Mouse (Mus musculus) CH12.LX (cell line): ENCODE measurements around the gene Slc44a3. TPM values are rescaled to one million over a fixed set of nuclear protein-coding genes. Genes with fewer than 3 reads are reported as not detected.

Experiments
- DNase-seq: peaks from one replicate; pipeline ENCODE4 v3.0.0-alpha.2; 2013; ENCODE audit errors: extremely low read depth
- H3K27ac ChIP-seq: 2 replicates; pipeline ENCODE4 v1.5.1; 2012; ENCODE audit warnings: low read depth, mild to moderate bottlenecking, control low read depth, moderate library complexity; ENCODE audit not compliant: insufficient read depth
- H3K27me3 ChIP-seq: replicated peaks from 2 replicates; pipeline ENCODE3; 2012; ENCODE audit warnings: inconsistent platforms
- H3K36me3 ChIP-seq, 2 experiments: replicated peaks in 1 of 2; 2 replicates each; pipeline versions ENCODE3 to v1.6.1; 2012; ENCODE audit warnings: inconsistent platforms in 1 of 2, low read length in 1 of 2, mild to moderate bottlenecking in 1 of 2, mixed read lengths in 1 of 2, moderate library complexity in 1 of 2; ENCODE audit not compliant: control insufficient read depth in 1 of 2, insufficient read depth in 1 of 2
- H3K4me1 ChIP-seq, 2 experiments: 2 replicates each; pipeline ENCODE4 v1.6.1; 2012; ENCODE audit warnings: inconsistent platforms in 1 of 2, moderate library complexity in 1 of 2; ENCODE audit not compliant: insufficient read depth in 2 of 2, control insufficient read depth in 1 of 2
- H3K4me2 ChIP-seq: 2 replicates; pipeline ENCODE4 v1.6.1; 2012; ENCODE audit warnings: low read depth, mild to moderate bottlenecking, control low read depth; ENCODE audit not compliant: poor library complexity, insufficient read depth, severe bottlenecking
- H3K4me3 ChIP-seq, 3 experiments: fragments of 150-350 bp in 1 of 3; sonication (generic) in 1 of 3; replicated peaks in 1 of 3; 2 replicates each; pipeline versions ENCODE3 to v1.5.1; 2011 to 2012; ENCODE audit warnings: low read depth in 2 of 3, low read length in 2 of 3, mild to moderate bottlenecking in 2 of 3, moderate library complexity in 2 of 3, control low read depth in 1 of 3, improper control_type of control experiment in 1 of 3, inconsistent platforms in 1 of 3, mixed read lengths in 1 of 3; ENCODE audit not compliant: poor library complexity in 1 of 3
- H3K79me2 ChIP-seq: replicated peaks from 2 replicates; pipeline ENCODE4 v1.6.1; 2012; ENCODE audit warnings: mild to moderate bottlenecking, moderate library complexity; ENCODE audit not compliant: control insufficient read depth, poor library complexity, insufficient read depth, severe bottlenecking; ENCODE audit errors: extremely low read depth
- H3K9ac ChIP-seq: 2 replicates; pipeline ENCODE4 v1.6.1; 2012; ENCODE audit warnings: low read depth, mild to moderate bottlenecking, control low read depth, moderate library complexity; ENCODE audit not compliant: insufficient read depth
- H3K9me3 ChIP-seq: replicated peaks from 2 replicates; pipeline ENCODE3; 2012; ENCODE audit warnings: low read length, inconsistent platforms, mixed read lengths
- BHLHE40 ChIP-seq: IDR thresholded peaks from 2 replicates; pipeline ENCODE4 v1.6.1; 2011; ENCODE audit warnings: mild to moderate bottlenecking, low read depth, low read length, improper control_type of control experiment
- CHD1 ChIP-seq: IDR thresholded peaks from 2 replicates; pipeline ENCODE4 v1.6.1; 2012; ENCODE audit warnings: low read depth, low read length, improper control_type of control experiment, inconsistent platforms
- CTCF ChIP-seq, 2 experiments: IDR thresholded peaks in 1 of 2; conservative IDR thresholded peaks in 1 of 2; 2 replicates each; pipeline ENCODE4 v1.5.1; 2011 to 2012; ENCODE audit warnings: low read depth in 2 of 2, low read length in 2 of 2, improper control_type of control experiment in 1 of 2, inconsistent platforms in 1 of 2, mild to moderate bottlenecking in 1 of 2, moderate library complexity in 1 of 2
- E2F4 ChIP-seq: IDR thresholded peaks from 2 replicates; pipeline ENCODE4 v1.6.1; 2011; ENCODE audit warnings: low read depth, low read length, improper control_type of control experiment; ENCODE audit not compliant: insufficient replicate concordance
- ELF1 ChIP-seq: IDR thresholded peaks from 2 replicates; pipeline ENCODE4 v1.6.1; 2014; ENCODE audit warnings: low read depth, mild to moderate bottlenecking, inconsistent platforms, low read length, improper control_type of control experiment
- EP300 ChIP-seq: IDR thresholded peaks from 2 replicates; pipeline ENCODE4 v1.6.1; 2011; ENCODE audit warnings: low read length, improper control_type of control experiment
- HCFC1 ChIP-seq: IDR thresholded peaks from 2 replicates; pipeline ENCODE4 v1.6.1; 2012; ENCODE audit warnings: low read depth, mild to moderate bottlenecking, inconsistent platforms, low read length, improper control_type of control experiment
- IRF4 ChIP-seq: IDR thresholded peaks from 2 replicates; pipeline ENCODE4 v1.6.1; 2014; ENCODE audit warnings: low read depth, mild to moderate bottlenecking, inconsistent platforms, low read length, improper control_type of control experiment
- JUN ChIP-seq: IDR thresholded peaks from 2 replicates; pipeline ENCODE4 v1.6.1; 2011; ENCODE audit warnings: low read depth, mild to moderate bottlenecking, low read length, improper control_type of control experiment, moderate library complexity; ENCODE audit not compliant: insufficient read depth
- JUND ChIP-seq: conservative IDR thresholded peaks from 2 replicates; pipeline ENCODE4 v1.6.1; 2011; ENCODE audit warnings: low read depth, low read length, improper control_type of control experiment
- MAX ChIP-seq: IDR thresholded peaks from 2 replicates; pipeline ENCODE4 v1.6.1; 2011; ENCODE audit warnings: low read length, improper control_type of control experiment
- MAZ ChIP-seq: IDR thresholded peaks from 2 replicates; pipeline ENCODE4 v1.6.1; 2012; ENCODE audit warnings: low read depth, mild to moderate bottlenecking, inconsistent platforms, low read length, improper control_type of control experiment, moderate library complexity
- MEF2A ChIP-seq: IDR thresholded peaks from 2 replicates; pipeline ENCODE4 v1.6.1; 2014; ENCODE audit warnings: low read depth, mild to moderate bottlenecking, inconsistent platforms, low read length, improper control_type of control experiment, borderline replicate concordance
- NELFE ChIP-seq: IDR thresholded peaks from 2 replicates; pipeline ENCODE4 v1.6.1; 2011; ENCODE audit warnings: low read depth, low read length, improper control_type of control experiment
- NRF1 ChIP-seq: IDR thresholded peaks from 2 replicates; pipeline ENCODE4 v1.6.1; 2014; ENCODE audit warnings: low read depth, mild to moderate bottlenecking, inconsistent platforms, low read length, improper control_type of control experiment, moderate library complexity
- POLR2A ChIP-seq: IDR thresholded peaks from 2 replicates; pipeline ENCODE4 v1.6.1; 2011; ENCODE audit warnings: low read depth, mild to moderate bottlenecking, improper control_type of control experiment, low read length
- POLR2AphosphoS2 ChIP-seq: IDR thresholded peaks from 2 replicates; pipeline ENCODE4 v1.6.1; 2011; ENCODE audit warnings: low read depth, low read length, improper control_type of control experiment
- RAD21 ChIP-seq: IDR thresholded peaks from 2 replicates; pipeline ENCODE4 v1.6.1; 2011; ENCODE audit warnings: low read depth, mild to moderate bottlenecking, low read length, improper control_type of control experiment, moderate library complexity
- RCOR1 ChIP-seq: conservative IDR thresholded peaks from 2 replicates; pipeline ENCODE4 v1.6.1; 2012; ENCODE audit warnings: low read depth, mild to moderate bottlenecking, inconsistent platforms, low read length, improper control_type of control experiment
- SIN3A ChIP-seq: IDR thresholded peaks from 2 replicates; pipeline ENCODE4 v1.6.1; 2012; ENCODE audit warnings: low read length, improper control_type of control experiment, inconsistent platforms
- SMC3 ChIP-seq: IDR thresholded peaks from 2 replicates; pipeline ENCODE4 v1.6.1; 2011; ENCODE audit warnings: low read depth, low read length, improper control_type of control experiment
- TBP ChIP-seq: conservative IDR thresholded peaks from 2 replicates; pipeline ENCODE4 v1.6.1; 2011; ENCODE audit warnings: low read depth, low read length, improper control_type of control experiment
- UBTF ChIP-seq: IDR thresholded peaks from 2 replicates; pipeline ENCODE4 v1.6.1; 2012; ENCODE audit warnings: low read depth, mild to moderate bottlenecking, inconsistent platforms, low read length, improper control_type of control experiment, moderate library complexity
- USF2 ChIP-seq: conservative IDR thresholded peaks from 2 replicates; pipeline ENCODE4 v1.6.1; 2011; ENCODE audit warnings: low read depth, low read length, improper control_type of control experiment
- ZC3H11A ChIP-seq: IDR thresholded peaks from 2 replicates; pipeline ENCODE4 v1.6.1; 2012; ENCODE audit warnings: low read depth, mild to moderate bottlenecking, inconsistent platforms, low read length, improper control_type of control experiment
- ZKSCAN1 ChIP-seq: IDR thresholded peaks from 2 replicates; pipeline ENCODE4 v1.6.1; 2012; ENCODE audit warnings: low read depth, inconsistent platforms, low read length, improper control_type of control experiment, borderline replicate concordance
- ZNF384 ChIP-seq: IDR thresholded peaks from 2 replicates; pipeline ENCODE4 v1.6.1; 2012; ENCODE audit warnings: low read depth, low read length, improper control_type of control experiment, inconsistent platforms
- dilution Hi-C: fragments of 300-500 bp; cut with MboI; formaldehyde crosslinking; loops from 2 replicates; pipeline ENCODE4 v1.14.3; 2020; ENCODE audit warnings: low sequenced_read_pairs; ENCODE audit not compliant: extremely low pct_unique_long_range_greater_than_20kb, extremely low pct_ligation_motif_present
- in situ Hi-C: fragments of 300-500 bp; cut with MboI; formaldehyde crosslinking; loops from 3 replicates; pipeline ENCODE4 v1.14.3; 2019; ENCODE audit warnings: low sequenced_read_pairs, low pct_ligation_motif_present, low pct_unique_long_range_greater_than_20kb, mixed read lengths
- polyA plus RNA-seq: library from polyadenylated mRNA; unstranded; fragments of >175 nt; gene quantifications from 2 replicates; pipeline ENCODE4 v1.2.1, GENCODE M21; 2012; ENCODE audit warnings: low read depth; ENCODE audit not compliant: insufficient read length
- total RNA-seq, 2 experiments: library from RNA; depleted of rRNA; stranded (reverse); fragments of 300-350 nt in 1 of 2; fragments of >200 nt in 1 of 2; gene quantifications; 2 replicates each; pipeline ENCODE4 v1.2.3; 2012 to 2014

Gene Slc44a3
- total and polyA plus RNA-seq, 3 experiments = not detected

DNA sequence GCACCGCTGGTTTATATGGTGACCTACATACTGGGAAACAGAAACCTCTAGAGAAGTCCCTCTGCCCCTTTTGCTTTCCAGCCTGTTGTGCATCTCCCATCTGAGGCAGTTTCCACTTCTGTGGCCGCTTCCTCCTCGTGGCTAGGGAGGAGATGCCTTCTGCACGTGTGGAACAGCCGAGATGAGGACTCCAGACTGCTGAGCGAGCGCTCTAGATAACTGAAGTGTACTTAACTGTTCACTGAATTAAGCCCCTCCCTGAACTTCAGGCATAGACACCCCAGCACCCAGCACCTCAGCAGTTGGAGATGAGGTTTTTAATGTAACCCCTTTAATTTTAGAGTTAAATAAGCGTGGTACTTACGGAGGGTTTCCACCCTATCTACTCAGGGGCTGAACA is 4.6 kb upstream of the Slc44a3 start:
- Histone ChIP-seq H3K9me3 (no peaks in the 10 kb centered on the region), H3K36me3 (no peaks in the 10 kb centered on the region), H3K4me3 (no peak overlapping the region), H3K4me1 (peaks cover 0 to 7% of the 10 kb centered on the region in 2 experiments; a peak in 2 of 4 replicates), H3K4me2 (no peak overlapping the region), H3K27ac (no peak overlapping the region), H3K27me3 (no peaks in the 10 kb centered on the region)
- dilution Hi-C loops (no loop called here), in situ Hi-C loops (loop anchor here (25.0 kb wide), 1 partner anchor 600 kb away; no protein-coding TSS in a partner anchor)
- DNase-seq = no peak
- TF ChIP-seq MEF2A = no peak
- TF ChIP-seq, all 38 proteins: peak for 0
- Histone ChIP-seq H3K79me2 (no peaks in the 10 kb centered on the region), H3K9ac (no peak overlapping the region)

DNA sequence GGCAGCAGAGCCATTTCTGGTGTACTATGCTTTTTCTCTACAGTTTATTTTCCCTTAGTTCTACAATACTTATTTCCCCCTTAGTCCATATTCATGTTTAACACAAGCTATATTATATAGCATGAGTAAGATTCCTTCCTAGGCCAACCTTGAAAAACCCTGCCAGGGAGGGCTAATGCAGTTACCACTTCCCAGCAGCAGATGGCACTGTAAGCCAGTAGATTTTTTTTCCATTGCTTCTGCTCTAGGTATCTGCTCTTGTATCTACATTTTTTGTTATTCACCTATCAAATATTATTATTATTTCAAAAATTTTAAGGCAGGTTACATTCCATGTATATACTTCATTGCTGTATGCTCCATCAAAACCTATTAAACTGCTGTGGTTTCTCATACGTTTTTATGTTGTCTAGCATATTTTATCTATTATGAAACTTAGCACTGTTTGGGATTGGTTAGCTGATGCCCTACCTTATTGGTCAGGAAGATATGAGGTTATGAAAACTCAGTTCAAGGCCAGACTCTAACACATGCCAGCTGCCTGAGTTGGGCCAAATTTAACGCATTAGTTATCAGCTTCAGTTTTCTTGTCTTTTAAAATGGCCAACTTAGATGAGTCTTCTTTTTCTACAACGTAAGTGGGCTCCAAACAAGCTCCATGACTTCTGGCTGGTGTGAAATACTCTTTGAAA is 3.8 kb upstream of the Slc44a3 start:
- in situ Hi-C loops (loop anchor here (25.0 kb wide), 1 partner anchor 601 kb away; no protein-coding TSS in a partner anchor), dilution Hi-C loops (no loop called here)

More for the DNA sequence above, 3.8 kb upstream of the Slc44a3 start:
- no peak overlapping the region for H3K4me2 ChIP-seq
- H3K4me1 ChIP-seq = peaks cover 0 to 7% of the 10 kb centered on the region in 2 experiments; a peak in 2 of 4 replicates
- H3K4me3 ChIP-seq = no peak overlapping the region
- no peaks in the 10 kb centered on the region for H3K27me3 ChIP-seq
- peak; percentile 49 for DNase-seq
- TF ChIP-seq ELF1 (no peak), ZKSCAN1 (no peak), MAZ (no peak), UBTF (no peak), BHLHE40 (no peak), MAX (no peak), ZNF384 (peak; percentile 76), JUN (no peak), JUND (no peak), POLR2AphosphoS2 (no peak), ZC3H11A (peak; percentile 42; the same call in 1 of the 2 replicates), SIN3A (no peak), NELFE (no peak), CHD1 (no peak), TBP (no peak), CTCF (conservative IDR thresholded peaks at IDR 0.05 in 1 of 2, IDR thresholded peaks at IDR 0.05 in 1 of 2; ENCODE audit: low read depth in 2 of 2, low read length in 2 of 2) (peak; percentile 83 to 91), E2F4 (no peak), RCOR1 (no peak), HCFC1 (no peak), NRF1 (no peak), RAD21 (peak; percentile 88), EP300 (no peak), USF2 (no peak), IRF4 (0 out of 2 replicates have a peak, but pooled peaks have one; percentile 24), POLR2A (no peak), SMC3 (peak; percentile 86)
- no peak overlapping the region for H3K27ac ChIP-seq
- H3K9ac ChIP-seq = no peak overlapping the region
- H3K36me3 ChIP-seq = no peaks in the 10 kb centered on the region
- no peaks in the 10 kb centered on the region for H3K9me3 ChIP-seq
- H3K79me2 ChIP-seq = no peaks in the 10 kb centered on the region
